Mouse (Mus musculus) macrophage (primary cell): ENCODE results near the gene Hoxc5. TPM values are rescaled to one million over a fixed set of nuclear protein-coding genes. Genes with fewer than 3 reads are reported as not detected.

Experiments used
- H3K27ac ChIP-seq: fragments of 350-480 bp; formaldehyde crosslinking; 2 replicates; pipeline ENCODE4 v1.9.0; 2021
- H3K36me3 ChIP-seq: fragments of 350-480 bp; formaldehyde crosslinking; 2 replicates; pipeline ENCODE4 v1.9.0; 2021; ENCODE audit errors: inconsistent target
- H3K4me3 ChIP-seq: fragments of 350-480 bp; formaldehyde crosslinking; 2 replicates; pipeline ENCODE4 v1.9.0; 2021; ENCODE audit errors: inconsistent target
- H3K79me2 ChIP-seq: fragments of 350-480 bp; formaldehyde crosslinking; 2 replicates; pipeline ENCODE4 v1.9.0; 2021; ENCODE audit errors: inconsistent target
- WGBS: methylation state at CpG from one replicate; pipeline ENCODE4 v1.1.7; 2026; ENCODE audit warnings: inconsistent platforms; ENCODE audit not compliant: missing documents; 5-methylcytosine and 5-hydroxymethylcytosine counted together
- polyA plus RNA-seq: library from polyadenylated mRNA; stranded (reverse); fragments of 250-400 nt; gene quantifications from 3 replicates; pipeline ENCODE4 v1.2.4, GENCODE M21; 2018; ENCODE audit warnings: inconsistent platforms

The Hoxc5 gene
- polyA plus RNA-seq, 1 experiment from 2014 or later = not detected

DNA sequence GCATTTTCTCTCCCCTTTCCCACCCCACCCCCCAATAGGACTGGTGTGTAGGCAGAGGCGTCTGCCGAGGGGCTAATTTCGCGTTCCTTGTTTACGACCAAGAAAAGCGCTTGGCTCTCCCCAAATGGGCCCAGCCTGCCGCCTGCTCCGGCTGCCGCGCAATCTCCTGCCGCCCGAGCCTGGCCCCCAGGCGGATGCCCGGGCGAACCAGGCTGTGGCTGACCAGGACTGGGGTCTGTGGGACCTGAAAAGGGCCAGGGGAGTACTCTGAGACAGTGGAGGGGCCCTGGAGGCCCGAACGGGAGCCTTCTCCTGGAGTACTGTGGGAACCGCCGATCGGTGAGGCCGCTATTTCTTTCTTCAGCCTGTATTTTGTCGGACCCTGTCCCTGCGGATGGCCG, 33.3 kb downstream of the Hoxc5 start:
- Histone ChIP-seq H3K79me2 (no peaks in the 10 kb centered on the region), H3K27ac (no peak overlapping the region), H3K36me3 (no peaks in the 10 kb centered on the region), H3K4me3 (no peak overlapping the region)
- 23% methylated on average over 24 of the region's 24 CpGs for WGBS

DNA sequence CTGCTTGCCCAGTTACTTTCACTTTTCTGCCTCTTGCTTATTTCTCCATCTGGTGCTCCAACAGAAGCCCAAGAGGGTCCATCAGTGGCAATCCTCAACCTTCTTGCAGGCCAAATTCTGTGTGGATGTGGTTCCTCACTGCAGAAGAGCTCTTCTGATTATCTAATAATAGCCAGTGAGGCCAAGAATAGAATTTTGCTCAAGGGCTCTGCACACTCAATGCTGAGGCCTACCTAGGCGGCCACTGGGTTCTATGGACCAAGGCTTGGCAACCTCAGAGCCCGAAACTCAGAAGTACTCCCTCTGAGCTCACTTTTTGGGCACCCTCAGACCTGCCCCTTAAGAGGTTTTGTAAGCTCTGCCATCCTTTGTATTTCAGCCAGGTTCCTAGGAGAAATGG, 34.1 kb downstream of the Hoxc5 start:
- Histone ChIP-seq H3K4me3 (no peak overlapping the region), H3K36me3 (no peaks in the 10 kb centered on the region), H3K27ac (no peak overlapping the region), H3K79me2 (no peaks in the 10 kb centered on the region)
- WGBS = 86% methylated on average over 2 of the region's 2 CpGs

DNA sequence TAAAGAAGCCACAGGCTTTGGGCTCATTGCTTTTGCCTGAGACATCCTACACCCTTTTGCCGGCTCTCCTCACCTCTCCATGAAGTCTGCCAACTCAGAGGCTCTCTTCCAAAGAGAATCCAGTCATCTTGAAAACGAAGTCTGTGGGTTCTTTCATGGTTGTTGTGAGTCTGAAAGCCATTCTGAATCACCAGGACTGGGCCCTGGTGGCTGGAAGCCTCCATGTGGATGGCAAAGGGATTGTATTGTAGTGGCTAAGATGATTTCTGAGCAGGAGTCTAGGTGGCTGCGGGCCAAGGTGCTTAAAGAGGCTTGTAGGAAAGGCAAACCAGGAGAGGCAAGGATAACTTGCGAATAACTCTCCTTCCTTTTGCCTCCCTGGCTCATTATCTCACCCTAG, 34.9 kb downstream of the Hoxc5 start:
- no peak overlapping the region for H3K27ac ChIP-seq
- 87% methylated on average over 4 of the region's 4 CpGs for WGBS
- no peaks in the 10 kb centered on the region for H3K79me2 ChIP-seq
- H3K4me3 ChIP-seq = no peak overlapping the region
- no peaks in the 10 kb centered on the region for H3K36me3 ChIP-seq

DNA sequence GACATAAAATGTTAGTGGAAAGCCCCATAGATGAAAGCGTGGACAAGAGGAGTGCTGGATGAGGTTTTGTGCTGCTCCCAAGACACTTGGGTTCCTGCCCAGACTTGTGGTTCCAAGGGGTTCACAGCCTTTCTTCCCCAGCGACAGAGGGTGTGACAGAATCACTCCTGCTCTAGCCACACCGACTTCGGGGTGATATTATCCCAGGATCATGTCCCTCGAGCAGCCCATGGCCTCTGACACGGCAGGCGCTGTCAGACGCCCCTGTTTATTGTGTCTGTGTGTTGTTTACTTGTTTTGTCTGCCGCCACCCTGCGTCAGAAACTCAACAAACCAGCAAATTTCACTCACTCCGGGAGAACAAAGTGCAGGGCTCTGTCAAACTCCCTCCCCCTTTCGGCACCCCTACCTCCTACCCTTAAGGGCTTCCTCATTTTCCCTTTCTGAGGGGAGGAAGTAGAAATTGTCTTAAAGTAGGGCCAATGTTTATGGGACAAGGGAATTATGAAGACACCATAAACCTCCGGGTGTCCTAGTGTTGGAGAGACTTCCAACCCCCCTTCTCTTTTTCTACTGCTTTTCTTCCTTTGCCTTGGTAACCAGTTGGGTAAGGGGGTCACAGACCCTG, 35.7 kb downstream of the Hoxc5 start:
- no peak overlapping the region for H3K4me3 ChIP-seq
- H3K79me2 ChIP-seq = no peaks in the 10 kb centered on the region
- 19% methylated on average over 10 of the region's 13 CpGs for WGBS
- H3K36me3 ChIP-seq = no peaks in the 10 kb centered on the region
- no peak overlapping the region for H3K27ac ChIP-seq

DNA sequence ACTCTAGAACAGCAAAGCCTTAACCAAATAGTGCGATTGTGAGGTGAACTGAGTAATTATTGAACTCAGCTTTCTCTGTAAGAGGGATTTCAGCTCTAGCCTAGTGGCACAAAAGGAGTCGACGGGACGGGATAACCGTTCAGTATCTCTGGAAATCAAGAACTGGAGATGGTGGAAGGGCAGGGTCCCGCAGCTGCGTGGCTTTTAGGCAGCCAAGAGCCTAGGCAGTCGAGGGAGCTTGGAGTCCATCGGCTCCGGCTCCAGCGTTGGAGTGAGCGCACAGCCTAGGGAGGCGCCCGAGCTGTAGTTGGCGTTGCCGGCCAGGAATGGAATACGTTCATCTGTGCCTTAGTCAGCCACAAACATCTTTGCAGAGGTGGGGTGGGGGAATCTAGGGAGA, 38.1 kb downstream of the Hoxc5 start:
- Histone ChIP-seq H3K36me3 (no peaks in the 10 kb centered on the region), H3K27ac (no peak overlapping the region), H3K4me3 (no peak overlapping the region), H3K79me2 (no peaks in the 10 kb centered on the region)
- WGBS = 11% methylated on average over 17 of the region's 17 CpGs

GRCm38 (mm10) chr15:103005797-103006196, 38.6 kb downstream of the Hoxc5 start:
- Histone ChIP-seq H3K79me2 (no peaks in the 10 kb centered on the region), H3K36me3 (no peaks in the 10 kb centered on the region), H3K4me3 (no peak overlapping the region), H3K27ac (no peak overlapping the region)
- 24% methylated on average over 5 of the region's 5 CpGs for WGBS

DNA sequence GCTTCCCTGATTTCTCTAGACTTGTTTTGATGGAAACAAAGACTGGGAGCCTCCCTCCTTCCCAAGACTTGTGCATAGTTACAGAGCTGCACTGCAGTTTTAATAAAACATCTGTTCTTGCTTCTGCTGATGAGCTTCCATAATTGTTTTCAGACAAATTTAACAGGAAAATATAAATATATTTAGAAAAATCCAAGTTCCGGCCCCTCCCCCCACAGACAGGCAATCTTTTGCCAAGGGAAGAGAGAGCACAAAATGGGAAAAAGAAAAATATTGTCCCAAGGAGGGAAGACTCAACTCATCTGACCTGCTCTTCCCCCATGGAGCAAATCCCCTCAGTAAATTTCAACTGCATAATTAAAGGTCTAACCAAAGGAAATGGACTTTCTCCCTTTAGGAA, 39.1 kb downstream of the Hoxc5 start:
- Histone ChIP-seq H3K36me3 (no peaks in the 10 kb centered on the region), H3K4me3 (no peak overlapping the region), H3K27ac (no peak overlapping the region), H3K79me2 (no peaks in the 10 kb centered on the region)
- 33% methylated on average over 1 of the region's 1 CpGs for WGBS

- no peak overlapping the region for H3K4me3 ChIP-seq
- H3K79me2 ChIP-seq = no peaks in the 10 kb centered on the region
- 8% methylated on average over 27 of the region's 27 CpGs for WGBS
- no peak overlapping the region for H3K27ac ChIP-seq
- H3K36me3 ChIP-seq = no peaks in the 10 kb centered on the region
Measured at GRCm38 (mm10) chr15:103009265-103010111, 42.2 kb downstream of the Hoxc5 start.

DNA sequence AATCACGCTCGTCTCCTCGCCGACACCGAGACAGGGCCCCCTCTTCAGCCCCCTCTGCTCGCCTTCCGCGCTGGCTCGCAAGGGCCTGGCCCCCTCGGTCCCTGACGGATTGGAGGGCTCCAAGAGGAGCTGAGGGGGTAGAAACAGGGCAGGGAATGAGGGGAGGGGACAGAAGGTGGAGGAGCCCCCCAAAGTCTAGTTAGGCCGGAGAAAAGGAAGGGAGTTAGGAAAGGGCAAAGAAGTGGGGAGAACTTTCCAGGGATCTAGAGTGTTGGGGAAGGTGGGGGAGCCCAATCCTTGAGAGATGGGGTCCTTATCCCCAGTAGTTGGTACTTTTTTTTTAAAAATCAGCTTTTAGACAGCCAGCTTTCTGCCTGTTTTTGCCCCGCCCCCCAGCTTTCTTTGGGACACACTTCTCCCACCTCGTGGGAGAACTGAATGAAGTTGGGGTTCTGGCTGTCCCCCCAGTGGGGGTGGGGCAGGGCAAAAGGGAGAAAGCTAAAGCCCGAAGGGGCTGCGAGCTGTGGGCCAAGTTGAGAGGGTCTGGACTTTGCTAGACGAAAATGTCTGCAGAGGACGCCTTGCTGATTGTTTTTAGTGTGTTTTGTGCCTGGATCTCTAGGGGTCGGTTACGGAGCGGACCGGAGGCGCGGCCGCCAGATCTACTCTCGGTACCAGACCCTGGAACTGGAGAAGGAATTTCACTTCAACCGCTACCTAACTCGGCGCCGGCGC, 43.0 kb downstream of the Hoxc5 start:
- H3K79me2 ChIP-seq = no peaks in the 10 kb centered on the region
- H3K27ac ChIP-seq = no peak overlapping the region
- 14% methylated on average over 31 of the region's 31 CpGs for WGBS
- no peak overlapping the region for H3K4me3 ChIP-seq
- no peaks in the 10 kb centered on the region for H3K36me3 ChIP-seq

- WGBS = 21% methylated on average over 28 of the region's 28 CpGs
- no peaks in the 10 kb centered on the region for H3K79me2 ChIP-seq
- H3K36me3 ChIP-seq = no peaks in the 10 kb centered on the region
- H3K27ac ChIP-seq = no peak overlapping the region
- H3K4me3 ChIP-seq = no peak overlapping the region
Measured at GRCm38 (mm10) chr15:103010847-103011555, 43.8 kb downstream of the Hoxc5 start.

- no peak overlapping the region for H3K4me3 ChIP-seq
Measured at GRCm38 (mm10) chr15:103011928-103012486, 44.8 kb downstream of the Hoxc5 start.

DNA sequence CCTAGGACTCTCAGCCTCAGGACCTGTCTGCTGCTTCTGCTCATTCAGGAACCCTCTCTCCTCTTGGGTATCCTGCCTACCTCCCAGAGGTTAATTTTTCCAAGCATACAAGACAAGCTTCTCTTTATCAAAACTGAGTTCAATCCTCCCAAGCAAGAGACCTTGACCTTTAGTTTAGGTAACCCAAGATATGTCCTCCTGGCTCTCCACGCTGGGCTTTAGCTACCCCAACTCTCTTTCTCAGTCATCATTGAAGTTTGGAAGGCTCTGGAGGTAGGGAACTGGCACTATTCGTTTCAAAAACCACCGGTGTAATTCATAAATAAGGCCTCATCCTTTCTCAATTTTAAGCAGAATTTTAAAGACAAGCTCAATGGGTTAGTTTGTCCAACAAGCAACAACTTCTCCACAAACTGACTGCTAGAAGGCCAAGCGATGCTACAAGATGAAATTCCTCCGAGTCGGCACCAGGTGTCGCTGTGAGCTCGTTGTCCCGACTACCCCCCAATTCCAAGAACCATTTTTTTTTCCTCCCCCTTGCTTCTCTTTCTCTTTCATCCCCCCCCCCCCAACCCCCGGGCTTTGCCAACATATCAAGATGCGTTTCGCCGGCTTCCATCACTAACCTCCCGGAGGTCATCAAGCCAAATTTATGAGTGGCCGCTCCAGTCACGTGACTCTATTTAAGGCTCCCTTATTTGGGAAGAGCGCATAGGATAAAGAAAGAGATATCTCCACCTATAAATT, 46.2 kb downstream of the Hoxc5 start:
- no peak overlapping the region for H3K4me3 ChIP-seq
- no peak overlapping the region for H3K27ac ChIP-seq
- no peaks in the 10 kb centered on the region for H3K79me2 ChIP-seq
- WGBS = 9% methylated on average over 16 of the region's 17 CpGs
- H3K36me3 ChIP-seq = no peaks in the 10 kb centered on the region

More at GRCm38 (mm10) chr15:103011928-103012486, 44.8 kb downstream of the Hoxc5 start:
- 23% methylated on average over 25 of the region's 26 CpGs for WGBS
- no peak overlapping the region for H3K27ac ChIP-seq
- H3K79me2 ChIP-seq = no peaks in the 10 kb centered on the region
- no peaks in the 10 kb centered on the region for H3K36me3 ChIP-seq

GRCm38 (mm10) chr15:103014166-103015008, 47.1 kb downstream of the Hoxc5 start:
- Histone ChIP-seq H3K36me3 (no peaks in the 10 kb centered on the region), H3K79me2 (no peaks in the 10 kb centered on the region), H3K4me3 (no peak overlapping the region), H3K27ac (no peak overlapping the region)
- 7% methylated on average over 44 of the region's 57 CpGs for WGBS
